Mouse (Mus musculus) monocyte, adult 5-6 weeks (primary cell): Measurements from ENCODE around the gene Lrrc3c. TPM values are rescaled to one million over a fixed set of nuclear protein-coding genes. Genes with fewer than 3 reads are reported as not detected.
"Not testable (repeated sequence)": the region's sequence is repeated elsewhere in the genome, so short reads cannot be mapped to it uniquely, and the experiment has no call there.

Source experiments
- ATAC-seq: fragments of 153-309, 156-312 bp; replicated peaks from 2 replicates; pipeline ENCODE4 v1.8.0; 2017; ENCODE audit warnings: mild to moderate bottlenecking; ENCODE audit not compliant: low TSS enrichment, insufficient number of reproducible peaks, severe bottlenecking, poor library complexity, low FRiP score
- total RNA-seq: library from RNA; stranded (forward); fragments of 200-1000, 200-491, 200-594 nt; gene quantifications from 3 replicates; pipeline ENCODE4 v1.2.3, GENCODE M21; 2017

The Lrrc3c gene
- total RNA-seq, 1 experiment from 2014 or later = not detected

DNA sequence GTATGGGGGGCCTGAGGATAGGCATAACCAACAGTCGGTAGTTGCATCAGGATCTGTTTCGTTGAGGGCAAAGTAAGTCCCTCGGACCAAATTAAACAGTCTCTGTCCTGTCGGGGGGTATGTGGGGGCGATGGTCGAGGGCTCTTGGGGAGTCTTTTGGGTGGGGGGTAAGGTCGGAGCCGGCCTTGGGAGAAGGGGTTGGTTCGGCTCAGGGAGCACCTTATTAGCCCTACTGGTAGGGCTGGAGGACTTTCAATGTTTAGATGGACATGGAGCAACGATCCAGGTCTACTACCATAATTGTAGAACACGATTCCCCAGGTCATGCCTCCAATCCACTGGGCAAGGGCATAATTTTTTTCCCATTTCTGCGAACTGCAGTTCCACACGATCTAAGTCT, 22.7 kb downstream of the Lrrc3c start:
- no peak for ATAC-seq

GRCm38 (mm10) chr11:98623981-98624380, 25.9 kb downstream of the Lrrc3c start:
- ATAC-seq = not testable (repeated sequence)

DNA sequence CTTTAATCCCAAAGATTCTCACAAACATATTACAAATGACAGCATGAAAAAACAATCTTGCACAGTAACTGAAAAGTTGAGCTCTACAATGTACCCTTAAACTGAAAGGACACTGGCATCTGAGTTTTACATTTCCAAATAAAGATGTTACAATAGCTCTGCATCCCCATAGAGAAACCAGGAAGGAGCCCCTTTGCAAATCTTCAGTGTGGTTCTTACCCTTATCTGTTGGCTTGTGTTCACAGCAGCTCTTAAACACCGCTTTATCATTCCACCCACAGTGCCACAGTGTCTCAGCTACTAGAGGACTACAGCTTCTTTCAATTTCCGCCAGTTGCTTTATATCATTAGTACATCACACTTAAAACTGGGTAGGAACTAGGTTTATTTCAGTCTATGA, 26.3 kb downstream of the Lrrc3c start:
- ATAC-seq = not testable (repeated sequence)

GRCm38 (mm10) chr11:98625611-98626410, 27.7 kb downstream of the Lrrc3c start, which contains the start of the genes Gm12355 and Gsdma3:
Gene Gm12355 (minus strand): TSS chr11:98625661.
Gene Gsdma3 (plus strand): TSS chr11:98626360.
- ATAC-seq = no peak

DNA sequence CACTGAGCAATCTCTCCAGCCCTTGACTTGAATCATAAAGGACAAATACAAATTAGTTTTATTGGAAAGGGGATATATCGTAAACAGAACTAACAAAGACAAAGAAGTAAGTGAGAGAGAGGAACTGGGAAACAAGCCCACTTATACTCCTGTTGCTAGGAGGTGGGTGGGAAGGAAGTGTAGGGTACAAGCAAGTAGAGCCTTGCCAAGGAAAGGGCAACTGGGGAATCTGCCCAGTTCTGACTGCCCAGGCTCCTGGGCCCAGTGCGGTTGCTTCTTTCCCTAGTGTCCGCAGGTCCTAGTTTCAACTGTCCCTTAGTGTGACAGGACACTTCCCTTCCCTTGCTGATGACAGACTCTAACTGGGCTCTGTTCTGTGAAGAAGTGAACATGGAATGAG, 30.6 kb downstream of the Lrrc3c start:
- ATAC-seq = no peak

DNA sequence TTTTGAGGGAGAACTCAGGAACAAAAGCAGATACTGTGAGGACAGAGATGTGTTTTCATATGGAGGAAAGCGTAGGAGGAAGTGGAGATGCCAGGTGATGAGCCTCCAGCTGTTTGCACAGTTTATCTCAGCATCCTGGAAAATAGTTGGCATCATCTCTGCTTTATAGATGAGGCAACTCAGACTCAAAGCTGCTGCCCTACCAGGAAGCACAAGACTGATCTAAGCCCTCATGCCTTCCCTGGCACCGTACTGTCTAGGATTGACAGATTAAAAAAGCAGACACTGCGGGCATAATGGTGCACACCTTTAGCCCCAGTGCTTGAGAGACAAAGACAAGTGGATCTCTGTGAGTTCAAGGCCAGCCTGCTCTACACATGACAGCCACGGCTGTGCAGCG, 32.6 kb downstream of the Lrrc3c start:
- no peak for ATAC-seq

- ATAC-seq = peak; percentile 97
Observed at GRCm38 (mm10) chr11:98635312-98635970, 37.4 kb downstream of the Lrrc3c start.

DNA sequence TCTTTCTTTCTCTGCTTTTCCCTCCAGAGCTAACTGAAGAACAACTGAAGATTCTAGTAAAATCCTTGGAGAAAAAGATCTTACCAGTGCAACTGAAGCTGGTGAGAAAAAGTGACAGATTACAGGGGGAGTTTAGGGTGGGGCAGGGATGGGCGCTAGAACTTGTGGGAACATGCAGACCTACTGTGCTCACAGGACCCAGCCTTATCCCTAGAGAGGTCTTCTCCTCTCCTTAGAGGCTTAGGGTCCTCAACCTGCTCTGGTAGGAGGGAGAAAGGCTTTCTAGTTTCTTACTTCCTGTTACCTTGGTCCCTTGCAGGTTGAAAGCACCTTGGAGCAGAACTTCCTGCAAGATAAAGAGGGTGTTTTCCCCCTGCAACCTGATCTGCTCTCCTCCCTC, 39.4 kb downstream of the Lrrc3c start:
- ATAC-seq = no peak

- ATAC-seq = no peak
Observed at GRCm38 (mm10) chr11:98640091-98640490, 42.0 kb downstream of the Lrrc3c start.

- no peak for ATAC-seq
Observed at GRCm38 (mm10) chr11:98644757-98645156, 46.7 kb downstream of the Lrrc3c start.

- no peak for ATAC-seq
Observed at GRCm38 (mm10) chr11:98645946-98646345, 47.9 kb downstream of the Lrrc3c start.

DNA sequence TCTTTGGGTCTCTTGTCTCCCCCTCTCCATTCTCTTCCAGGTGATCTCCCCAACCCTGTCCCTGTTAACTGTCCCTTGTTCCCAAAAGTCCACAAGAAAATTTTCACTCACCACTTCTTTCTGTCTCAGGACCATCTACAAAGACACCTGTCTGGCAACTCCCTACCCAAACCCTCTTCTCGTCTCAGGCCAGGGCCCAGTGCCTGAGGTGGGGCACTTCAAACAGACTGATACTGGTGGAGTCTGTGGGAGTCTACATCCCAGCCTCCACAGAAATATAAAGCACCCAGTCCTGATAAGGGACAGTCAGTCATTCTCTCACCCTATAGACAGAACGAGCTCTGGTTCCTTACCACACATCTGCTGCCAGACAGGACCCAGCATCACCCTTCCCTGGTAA, 48.4 kb downstream of the Lrrc3c start, which contains the start of gene Gsdma2:
Gene Gsdma2, plus strand, starts transcription at position 301 of the 400 bp plus-strand sequence.
- no peak for ATAC-seq

Other genes starting within 250 kb of the Lrrc3c start
- not detected in 3 replicates for gene Ppp1r1b, start 249.9 kb upstream of the Lrrc3c start, total RNA-seq
- 29.2 to 57.7 TPM (median 50.9 TPM) in 3 replicates for gene Stard3, start 239.9 kb upstream of the Lrrc3c start, total RNA-seq
- 1.6 TPM in 1 of 3 replicates, not detected in the others for gene Tcap, start 214.5 kb upstream of the Lrrc3c start, total RNA-seq
- gene Pnmt, start 211.8 kb upstream of the Lrrc3c start, total RNA-seq = not detected in 3 replicates
- gene Pgap3, start 197.8 kb upstream of the Lrrc3c start, total RNA-seq = 2.3 to 6.1 TPM (median 4.6 TPM) in 3 replicates
- 0.57 TPM in 1 of 3 replicates, not detected in the others for gene Erbb2, start 185.8 kb upstream of the Lrrc3c start, total RNA-seq
- gene Mien1, start 159.3 kb upstream of the Lrrc3c start, total RNA-seq = 37.7 to 75.9 TPM (median 57.5 TPM) in 3 replicates
- gene Grb7, start 151.9 kb upstream of the Lrrc3c start, total RNA-seq = 0.76 TPM in 1 of 3 replicates, not detected in the others
- gene Ikzf3, start 52.3 kb upstream of the Lrrc3c start, total RNA-seq = 82.2 to 248 TPM (median 102 TPM) in 3 replicates
- 1.0 to 3.5 TPM (median 2.2 TPM) in 3 replicates for gene Zpbp2, start 47.2 kb upstream of the Lrrc3c start, total RNA-seq
- gene Ormdl3, start 10.9 kb upstream of the Lrrc3c start, total RNA-seq = 10.6 to 34.4 TPM (median 16.6 TPM) in 3 replicates
- 0.43 to 1.6 TPM in 2 of 3 replicates, not detected in the other for gene Gm12355, start 27.4 kb downstream of the Lrrc3c start, total RNA-seq
- not detected in 3 replicates for gene Gsdma3, start 28.1 kb downstream of the Lrrc3c start, total RNA-seq
- gene Gsdma2, start 48.5 kb downstream of the Lrrc3c start, total RNA-seq = not detected in 3 replicates
- not detected in 3 replicates for gene Gsdma, start 66.1 kb downstream of the Lrrc3c start, total RNA-seq
- gene Psmd3, start 84.3 kb downstream of the Lrrc3c start, total RNA-seq = 37.4 to 50.9 TPM (median 37.8 TPM) in 3 replicates
- not detected in 3 replicates for gene Csf3, start 103.0 kb downstream of the Lrrc3c start, total RNA-seq
- gene Med24, start 131.1 kb downstream of the Lrrc3c start, total RNA-seq = 10.9 to 25.7 TPM (median 22.4 TPM) in 3 replicates
- gene Thra, start 142.3 kb downstream of the Lrrc3c start, total RNA-seq = 3.4 to 5.4 TPM (median 4.3 TPM) in 3 replicates
- 0.68 to 4.7 TPM (median 1.9 TPM) in 3 replicates for gene Nr1d1, start 177.0 kb downstream of the Lrrc3c start, total RNA-seq
- gene Msl1, start 197.2 kb downstream of the Lrrc3c start, total RNA-seq = 108 to 125 TPM (median 112 TPM) in 3 replicates
- 47.5 to 51.5 TPM (median 49.5 TPM) in 3 replicates for gene Casc3, start 206.6 kb downstream of the Lrrc3c start, total RNA-seq
- gene Rapgefl1, start 238.5 kb downstream of the Lrrc3c start, total RNA-seq = not detected in 3 replicates